Mouse (Mus musculus): ENCODE results near the gene Glmp.
"Not testable (repeated sequence)": the region's sequence is repeated elsewhere in the genome, so short reads cannot be mapped to it uniquely, and the experiment has no call there.

Gene Glmp

GRCm38 (mm10) chr3:88376644-88377043 is 51.8 kb downstream of the Glmp start:
- DNase-seq (ENCODE audit: low read depth, low spot score): not testable (repeated sequence)

GRCm38 (mm10) chr3:88378599-88378998 is 53.8 kb downstream of the Glmp start, which contains the start of gene Bglap2:
TSS of gene Bglap2 (minus strand) at chr3:88378699.
- DNase-seq (ENCODE audit: low read depth, low spot score): not testable (repeated sequence)

Measured in c-Kit-negative CD71-positive TER-119-positive erythroid progenitor cells, embryonic 14.5 days (primary cell).